Mouse (Mus musculus) lung, embryonic 16.5 days (tissue): ENCODE measurements around the gene Ppard. TPM values are rescaled to one million over a fixed set of nuclear protein-coding genes. Genes with fewer than 3 reads are reported as not detected.

ENCODE experiments used
- ATAC-seq: fragments of 200-750 bp; cut with Nextera tagmentation; 2 replicates; pipeline ENCODE4 v1.8.0; 2017; ENCODE audit warnings: low read depth, mild to moderate bottlenecking, moderate library complexity
- H3K27ac ChIP-seq: fragments of 300-500 bp; sonication (generic); 2 replicates; pipeline ENCODE4 v1.5.1; 2014; ENCODE audit warnings: mild to moderate bottlenecking, control low read depth, low read length
- H3K27me3 ChIP-seq: fragments of 300-500 bp; sonication (generic); 2 replicates; pipeline ENCODE4 v1.6.1; 2014; ENCODE audit warnings: low read depth, low read length, mixed read lengths; ENCODE audit not compliant: control insufficient read depth, insufficient read depth
- H3K36me3 ChIP-seq: fragments of 300-500 bp; sonication (generic); 2 replicates; pipeline ENCODE4 v1.6.1; 2014; ENCODE audit warnings: low read length; ENCODE audit not compliant: control insufficient read depth, insufficient read depth
- H3K4me1 ChIP-seq: fragments of 300-500 bp; sonication (generic); replicated peaks from 2 replicates; pipeline ENCODE4 v1.6.1; 2014; ENCODE audit warnings: low read length, mixed read lengths; ENCODE audit not compliant: control insufficient read depth, insufficient read depth
- H3K4me2 ChIP-seq: fragments of 300-500 bp; sonication (generic); 2 replicates; pipeline ENCODE4 v1.6.1; 2014; ENCODE audit warnings: low read depth, low read length, control low read depth
- H3K4me3 ChIP-seq: fragments of 300-500 bp; sonication (generic); 2 replicates; pipeline ENCODE4 v1.5.1; 2014; ENCODE audit warnings: mild to moderate bottlenecking, low read length, control low read depth
- H3K9ac ChIP-seq: fragments of 300-500 bp; sonication (generic); 2 replicates; pipeline ENCODE4 v1.6.1; 2014; ENCODE audit warnings: low read length, control low read depth
- H3K9me3 ChIP-seq: fragments of 300-500 bp; sonication (generic); 2 replicates; pipeline ENCODE4 v1.6.1; 2016; ENCODE audit warnings: low read length; ENCODE audit not compliant: control insufficient read depth
- WGBS: fragments of 180-500 bp; shearing (Covaris S2); extraction: QIAGEN DNeasy Blood & Tissue Kit; methylation state at CpG from one replicate; pipeline ENCODE4 v1.1.7; 2014; 5-methylcytosine and 5-hydroxymethylcytosine counted together
- polyA plus RNA-seq: library from polyadenylated mRNA; unstranded; fragments of >200 nt; fragmentation: Nextera tagmentation; extraction: Ambion mirVana; gene quantifications from 2 replicates; pipeline ENCODE4 v1.2.1, GENCODE M21; 2015

Gene Ppard
- polyA plus RNA-seq, 1 experiment from 2014 or later: 2.7 TPM

- ATAC-seq: no peak
- WGBS: 67% methylated on average over 3 of the region's 3 CpGs
- no peak overlapping the region for H3K9ac ChIP-seq
These were observed 78.3 kb downstream of the Ppard start for GRCm38 (mm10) chr17:28310831-28311230.

GRCm38 (mm10) chr17:28311366-28312132 is 79.0 kb downstream of the Ppard start:
- Histone ChIP-seq H3K9me3 (no peaks in the 10 kb centered on the region), H3K4me2 (no peak overlapping the region), H3K4me1 (peaks cover 15% of the 10 kb centered on the region), H3K36me3 (peaks cover 9% of the 10 kb centered on the region; the same call in 1 of the 2 replicates), H3K27ac (no peak overlapping the region), H3K27me3 (no peaks in the 10 kb centered on the region), H3K9ac (no peak overlapping the region), H3K4me3 (no peak overlapping the region)
- WGBS: 71% methylated on average over 5 of the region's 5 CpGs
- ATAC-seq: no peak

More at GRCm38 (mm10) chr17:28310831-28311230, 78.3 kb downstream of the Ppard start:
- H3K9me3 ChIP-seq: no peaks in the 10 kb centered on the region
- H3K4me2 ChIP-seq: no peak overlapping the region
- no peaks in the 10 kb centered on the region for H3K27me3 ChIP-seq
- H3K4me3 ChIP-seq: no peak overlapping the region
- no peak overlapping the region for H3K27ac ChIP-seq
- H3K4me1 ChIP-seq: peaks cover 15% of the 10 kb centered on the region
- peaks cover 3% of the 10 kb centered on the region; the same call in 1 of the 2 replicates for H3K36me3 ChIP-seq

- peaks cover 17% of the 10 kb centered on the region; the same call in 1 of the 2 replicates for H3K36me3 ChIP-seq
- no peaks in the 10 kb centered on the region for H3K27me3 ChIP-seq
- H3K9ac ChIP-seq: peak overlapping the region; percentile 53
- H3K4me1 ChIP-seq: peaks cover 15% of the 10 kb centered on the region
- peak overlapping the region; percentile 76 for H3K27ac ChIP-seq
- peak overlapping the region; percentile 81 for H3K4me3 ChIP-seq
- H3K4me2 ChIP-seq: peak overlapping the region; percentile 58
- 19% methylated on average over 16 of the region's 17 CpGs for WGBS
- H3K9me3 ChIP-seq: no peaks in the 10 kb centered on the region
- ATAC-seq: peak; percentile 4
These were observed 80.0 kb downstream of the Ppard start for GRCm38 (mm10) chr17:28312232-28313211.

- Histone ChIP-seq H3K4me1 (peaks cover 14% of the 10 kb centered on the region), H3K9me3 (no peaks in the 10 kb centered on the region), H3K4me3 (peak within 1 kb of the TSS; percentile 81), H3K36me3 (peaks cover 19% of the 10 kb centered on the region; the same call in 1 of the 2 replicates), H3K27me3 (no peaks in the 10 kb centered on the region), H3K4me2 (peak within 1 kb of the TSS; percentile 88), H3K9ac (peak within 1 kb of the TSS; percentile 89), H3K27ac (peak within 1 kb of the TSS; percentile 96)
- under 1% methylated on average over 66 of the region's 69 CpGs for WGBS
- ATAC-seq: peak; percentile 98
These were observed 80.8 kb downstream of the Ppard start, which contains the start of gene Fance for GRCm38 (mm10) chr17:28313212-28313879. Fance (plus strand) TSS chr17:28313519.

- WGBS: 1% methylated on average over 11 of the region's 11 CpGs
These were observed 81.4 kb downstream of the Ppard start for GRCm38 (mm10) chr17:28313880-28314225.

GRCm38 (mm10) chr17:28315611-28316160 is 83.2 kb downstream of the Ppard start:
- Histone ChIP-seq H3K9me3 (no peaks in the 10 kb centered on the region), H3K36me3 (peaks cover 25% of the 10 kb centered on the region; the same call in 1 of the 2 replicates), H3K27ac (no peak overlapping the region), H3K27me3 (no peaks in the 10 kb centered on the region), H3K4me3 (no peak overlapping the region), H3K4me2 (no peak overlapping the region), H3K4me1 (peaks cover 10% of the 10 kb centered on the region), H3K9ac (0 out of 2 replicates have a peak overlapping the region, but pooled peaks have one; percentile 14)
- 85% methylated on average over 20 of the region's 20 CpGs for WGBS
- no peak for ATAC-seq

More at GRCm38 (mm10) chr17:28313880-28314225, 81.4 kb downstream of the Ppard start:
- Histone ChIP-seq H3K27ac (peak overlapping the region; percentile 96), H3K27me3 (no peaks in the 10 kb centered on the region), H3K4me3 (peak overlapping the region; percentile 81), H3K9me3 (no peaks in the 10 kb centered on the region), H3K9ac (peak overlapping the region; percentile 89), H3K36me3 (peaks cover 21% of the 10 kb centered on the region; the same call in 1 of the 2 replicates), H3K4me1 (peaks cover 10% of the 10 kb centered on the region), H3K4me2 (peak overlapping the region; percentile 88)
- peak; percentile 47 for ATAC-seq

GRCm38 (mm10) chr17:28316476-28316875 is 84.0 kb downstream of the Ppard start:
- no peak overlapping the region for H3K27ac ChIP-seq
- H3K4me2 ChIP-seq: no peak overlapping the region
- H3K27me3 ChIP-seq: no peaks in the 10 kb centered on the region
- no peak overlapping the region for H3K9ac ChIP-seq
- H3K9me3 ChIP-seq: no peaks in the 10 kb centered on the region
- 85% methylated on average over 9 of the region's 9 CpGs for WGBS
- H3K4me3 ChIP-seq: no peak overlapping the region
- peaks cover 27% of the 10 kb centered on the region; the same call in 1 of the 2 replicates for H3K36me3 ChIP-seq
- no peak for ATAC-seq
- H3K4me1 ChIP-seq: peaks cover 10% of the 10 kb centered on the region

DNA sequence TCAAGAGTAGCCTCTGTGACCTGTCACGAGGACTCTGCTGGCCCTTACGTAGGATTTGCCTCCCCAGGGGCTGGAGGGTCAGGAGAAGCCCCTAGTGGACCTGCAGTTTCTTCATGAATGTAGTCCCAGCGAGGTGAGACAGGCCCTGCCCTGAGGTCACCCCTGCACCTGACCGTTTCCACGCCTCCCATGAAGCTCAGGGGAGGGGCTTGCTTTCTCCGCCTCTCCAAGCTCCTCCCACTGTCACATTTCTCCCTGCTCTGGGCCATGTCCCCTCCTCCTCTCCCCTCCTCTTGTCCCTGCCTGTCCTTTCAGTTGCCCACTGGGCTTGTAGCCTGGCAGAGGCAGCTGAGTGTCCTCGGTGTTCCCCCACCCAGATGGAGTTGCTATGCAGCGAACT is 84.6 kb downstream of the Ppard start:
- no peaks in the 10 kb centered on the region for H3K9me3 ChIP-seq
- no peaks in the 10 kb centered on the region for H3K27me3 ChIP-seq
- peaks cover 27% of the 10 kb centered on the region; the same call in 1 of the 2 replicates for H3K36me3 ChIP-seq
- no peak for ATAC-seq
- no peak overlapping the region for H3K27ac ChIP-seq
- H3K9ac ChIP-seq: no peak overlapping the region
- WGBS: 59% methylated on average over 8 of the region's 8 CpGs
- H3K4me2 ChIP-seq: no peak overlapping the region
- H3K4me3 ChIP-seq: no peak overlapping the region
- peaks cover 10% of the 10 kb centered on the region for H3K4me1 ChIP-seq
